Mouse (Mus musculus): ENCODE measurements at regions not wholly inside any gene's neighbourhood (a gene's known extent, or its start where the extent isn't known, plus 50 kb on each side); places are given as distances from the start of the nearest gene placed in this dataset.

DNA sequence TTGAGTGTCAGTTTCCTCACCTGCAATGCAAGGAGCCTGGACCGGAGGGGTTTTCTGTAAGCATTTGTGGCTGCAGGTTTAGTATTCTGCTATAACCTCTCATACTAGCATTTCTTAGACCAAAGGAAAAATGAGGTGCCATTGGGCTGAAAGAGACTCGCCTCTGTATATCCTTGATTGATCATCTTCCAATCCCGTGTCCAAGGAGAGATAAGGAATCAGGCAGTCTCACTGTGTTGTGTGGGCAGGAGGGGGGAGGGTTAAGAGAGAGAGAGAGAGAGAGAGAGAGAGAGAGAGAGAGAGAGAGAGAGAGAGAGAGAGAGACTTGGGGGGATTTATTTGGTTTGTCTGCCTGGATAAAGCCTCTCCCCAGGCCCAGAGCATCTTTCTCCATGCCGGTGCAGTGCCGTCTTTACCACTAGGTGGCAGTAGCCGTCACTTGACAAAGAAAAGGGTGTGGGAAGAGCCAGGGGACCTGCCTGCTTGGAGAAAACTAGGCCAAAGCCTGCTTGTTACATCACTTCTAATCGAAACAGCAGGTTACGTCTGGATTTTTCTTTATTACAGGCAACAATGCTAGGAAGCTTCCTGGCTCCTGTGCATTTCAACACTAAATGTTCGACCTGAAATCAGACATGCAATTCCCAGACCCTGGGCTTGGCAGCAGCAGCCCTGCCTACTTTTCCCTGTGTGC is 56.1 kb upstream of the Ces5a start:
- Histone ChIP-seq H3K9ac (replicated peaks) (no peak overlapping the region), H3K4me3 (replicated peaks) (no peak overlapping the region), H3K4me1 (replicated peaks) (no peaks in the 10 kb centered on the region), H3K27ac (no peak overlapping the region), H3K27me3 (no peaks in the 10 kb centered on the region), H3K4me2 (no peak overlapping the region), H3K36me3 (no peaks in the 10 kb centered on the region), H3K9me3 (no peaks in the 10 kb centered on the region)
- no peak for ATAC-seq (ENCODE audit: insufficient number of reproducible peaks, insufficient read depth, low FRiP score, low TSS enrichment, low read depth)
- 37% methylated on average over 9 of the region's 9 CpGs for WGBS

DNA sequence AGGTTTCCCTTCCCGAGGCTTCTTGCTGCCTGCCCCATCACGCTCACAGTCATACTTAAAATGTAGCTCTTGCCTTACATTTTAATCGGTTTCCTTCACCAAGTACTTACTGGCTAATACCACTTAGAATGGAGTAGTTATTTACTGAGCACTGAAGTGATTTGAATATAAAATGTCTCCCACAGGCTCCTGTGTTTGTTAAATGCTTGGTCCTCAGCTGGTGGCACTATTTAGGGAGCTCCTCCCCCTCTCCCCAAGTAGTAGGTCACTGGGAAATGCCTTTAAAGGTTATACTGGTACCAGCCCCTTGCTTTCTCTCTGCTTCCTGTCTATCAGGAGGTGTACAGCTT is 56.6 kb upstream of the Ces5a start:
- WGBS, result 36% methylated on average over 3 of the region's 3 CpGs
- H3K27ac ChIP-seq, result no peak overlapping the region
- no peak overlapping the region for H3K9ac ChIP-seq (replicated peaks)
- H3K36me3 ChIP-seq, result no peaks in the 10 kb centered on the region
- no peak overlapping the region for H3K4me2 ChIP-seq
- no peaks in the 10 kb centered on the region for H3K9me3 ChIP-seq
- no peak overlapping the region for H3K4me3 ChIP-seq (replicated peaks)
- H3K27me3 ChIP-seq, result no peaks in the 10 kb centered on the region
- no peaks in the 10 kb centered on the region for H3K4me1 ChIP-seq (replicated peaks)
- ATAC-seq (ENCODE audit: insufficient number of reproducible peaks, insufficient read depth, low FRiP score, low TSS enrichment, low read depth), result no peak

DNA sequence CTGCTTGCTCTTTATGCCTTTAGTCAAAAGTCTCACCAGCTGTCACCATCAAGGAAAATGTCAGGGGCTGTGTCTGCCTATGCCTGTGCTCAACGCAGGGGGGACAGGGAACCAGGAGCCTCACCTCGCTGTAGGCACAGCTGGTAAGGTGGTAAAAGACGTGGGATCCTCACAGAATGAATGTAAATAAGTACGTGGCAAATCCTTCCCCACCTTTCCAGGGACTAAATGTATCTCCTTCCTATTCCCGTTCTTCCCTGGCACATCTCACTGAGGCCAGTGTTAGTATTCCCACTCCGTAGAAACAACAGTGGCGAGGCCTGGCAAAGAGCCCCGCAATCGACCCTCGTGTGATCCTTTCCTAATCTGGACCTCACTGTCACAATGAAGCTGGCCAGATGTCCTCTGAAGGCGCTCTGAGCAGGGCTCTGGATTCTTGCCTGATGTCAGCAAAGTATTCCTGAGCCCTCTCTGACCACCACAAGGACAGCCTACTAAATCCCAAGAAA is 63.0 kb upstream of the Ces5a start:
- Histone ChIP-seq H3K27me3 (peaks cover 7% of the 10 kb centered on the region; the same call in 1 of the 2 replicates), H3K36me3 (no peaks in the 10 kb centered on the region), H3K4me2 (no peak overlapping the region), H3K4me1 (replicated peaks) (no peaks in the 10 kb centered on the region), H3K4me3 (replicated peaks) (no peak overlapping the region), H3K9me3 (no peaks in the 10 kb centered on the region), H3K27ac (no peak overlapping the region), H3K9ac (replicated peaks) (no peak overlapping the region)
- 22% methylated on average over 11 of the region's 11 CpGs for WGBS
- no peak for ATAC-seq (ENCODE audit: insufficient number of reproducible peaks, insufficient read depth, low FRiP score, low TSS enrichment, low read depth)

DNA sequence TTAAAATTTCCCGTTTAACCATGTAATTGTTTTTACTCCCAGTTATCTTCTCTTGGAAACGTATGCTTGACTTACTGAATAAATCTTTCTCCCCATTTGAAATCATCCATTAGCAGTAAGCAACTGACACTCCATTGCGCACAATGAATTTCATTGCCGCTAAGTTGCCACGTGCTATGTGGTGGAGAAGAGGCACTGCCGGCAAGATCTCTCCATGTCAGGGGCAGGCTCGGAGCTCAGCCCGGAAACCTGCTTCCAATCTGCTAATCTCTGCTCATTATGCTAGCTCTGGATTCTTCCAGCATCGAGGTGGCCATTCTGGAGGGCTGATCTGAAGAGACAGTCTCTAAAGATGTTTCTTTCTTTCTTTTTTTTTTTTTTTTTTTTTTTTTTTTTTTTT is 63.7 kb upstream of the Ces5a start:
- H3K9me3 ChIP-seq, result no peaks in the 10 kb centered on the region
- no peak overlapping the region for H3K27ac ChIP-seq
- ATAC-seq (ENCODE audit: insufficient number of reproducible peaks, insufficient read depth, low FRiP score, low TSS enrichment, low read depth), result no peak
- peaks cover 7% of the 10 kb centered on the region; the same call in 1 of the 2 replicates for H3K27me3 ChIP-seq
- no peak overlapping the region for H3K4me2 ChIP-seq
- no peak overlapping the region for H3K9ac ChIP-seq (replicated peaks)
- H3K4me1 ChIP-seq (replicated peaks), result no peaks in the 10 kb centered on the region
- 72% methylated on average over 9 of the region's 9 CpGs for WGBS
- no peaks in the 10 kb centered on the region for H3K36me3 ChIP-seq
- no peak overlapping the region for H3K4me3 ChIP-seq (replicated peaks)

DNA sequence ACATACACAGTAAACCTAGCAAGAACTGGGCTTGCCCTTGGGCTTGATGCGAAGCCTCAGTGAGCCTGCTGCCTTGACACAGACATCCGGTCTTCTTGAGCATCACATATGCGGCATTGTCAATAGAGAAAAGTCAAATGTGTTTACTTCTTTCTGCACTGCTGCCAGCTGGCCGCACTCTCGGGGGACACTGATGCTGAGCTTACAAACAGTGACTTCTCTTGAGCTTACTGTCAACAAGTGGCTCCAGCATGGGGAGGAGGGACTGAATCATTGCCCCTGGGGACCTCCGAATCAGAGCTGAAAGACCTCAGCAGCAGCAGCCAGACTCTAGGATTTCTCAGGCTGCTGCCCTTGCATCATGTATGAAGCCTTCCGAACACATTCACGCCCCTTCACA is 64.1 kb upstream of the Ces5a start:
- Histone ChIP-seq H3K9ac (replicated peaks) (no peak overlapping the region), H3K36me3 (no peaks in the 10 kb centered on the region), H3K4me3 (replicated peaks) (no peak overlapping the region), H3K9me3 (no peaks in the 10 kb centered on the region), H3K4me1 (replicated peaks) (no peaks in the 10 kb centered on the region), H3K4me2 (no peak overlapping the region), H3K27ac (no peak overlapping the region), H3K27me3 (peaks cover 7% of the 10 kb centered on the region; the same call in 1 of the 2 replicates)
- ATAC-seq (ENCODE audit: insufficient number of reproducible peaks, insufficient read depth, low FRiP score, low TSS enrichment, low read depth), result no peak
- 67% methylated on average over 8 of the region's 8 CpGs for WGBS

DNA sequence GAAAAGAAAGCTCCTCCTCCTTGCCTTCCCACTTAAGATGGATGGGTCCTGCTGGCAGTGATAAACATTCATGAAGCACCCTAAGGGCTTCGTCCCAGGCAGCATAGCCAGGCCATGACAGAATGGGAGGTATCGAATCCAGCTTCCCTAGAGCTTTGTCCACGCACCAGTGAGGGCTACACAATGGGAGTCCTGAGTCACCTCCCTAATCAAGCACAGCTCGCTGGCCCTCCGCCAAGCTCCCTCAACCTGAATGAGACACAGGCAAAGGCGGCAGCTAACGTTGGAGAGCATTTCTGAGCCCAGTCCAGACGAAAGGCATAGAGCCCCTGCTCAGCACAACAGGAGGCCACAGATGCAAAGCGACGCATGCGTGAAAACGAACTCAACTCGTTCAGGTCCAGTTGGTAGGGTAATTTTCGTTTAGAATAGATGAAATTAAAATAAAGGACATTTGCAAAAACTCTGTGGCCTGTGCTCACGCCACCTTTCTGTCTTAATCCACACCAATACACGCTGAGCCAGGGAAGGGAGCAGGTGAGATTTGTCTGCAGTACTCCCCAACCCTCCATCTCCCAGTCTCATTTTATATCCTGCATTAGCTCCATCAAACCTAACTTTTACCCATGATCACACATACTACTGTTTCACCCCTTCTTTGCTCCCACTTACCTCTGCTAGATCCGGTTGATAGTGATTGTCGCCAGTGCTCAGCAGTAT is 91.3 kb upstream of the Ces5a start:
- Histone ChIP-seq H3K36me3 (no peaks in the 10 kb centered on the region), H3K4me2 (peak overlapping the region; percentile 40), H3K9me3 (no peaks in the 10 kb centered on the region), H3K27me3 (no peaks in the 10 kb centered on the region), H3K4me3 (replicated peaks) (no peak overlapping the region), H3K27ac (0 out of 2 replicates have a peak overlapping the region, but pooled peaks have one; percentile 12), H3K9ac (replicated peaks) (peak overlapping the region; percentile 40; the same call in 1 of the 2 replicates), H3K4me1 (replicated peaks) (peaks cover 6% of the 10 kb centered on the region)
- WGBS, result 33% methylated on average over 18 of the region's 18 CpGs
- ATAC-seq (ENCODE audit: insufficient number of reproducible peaks, insufficient read depth, low FRiP score, low TSS enrichment, low read depth), result peak; percentile 47; the same call in 1 of the 2 replicates

DNA sequence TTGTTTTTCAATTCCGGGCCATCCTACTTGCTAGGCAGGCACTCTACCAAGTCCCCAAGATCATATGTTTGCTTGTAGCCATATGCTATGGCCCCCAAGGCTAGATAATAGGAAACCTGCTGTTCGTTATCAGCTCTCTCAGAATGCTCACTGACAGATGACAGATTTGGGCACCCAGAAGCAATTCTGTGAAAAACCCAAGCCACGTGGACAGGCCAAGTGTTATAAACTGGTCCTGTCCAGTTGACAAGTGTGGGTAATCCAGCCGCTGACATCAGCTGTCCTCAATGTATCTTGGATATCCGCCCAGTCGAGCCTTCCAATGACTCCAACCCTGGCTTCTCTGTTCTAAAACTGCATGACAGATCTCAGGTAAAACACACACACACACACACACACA is 92.0 kb upstream of the Ces5a start:
- no peak for ATAC-seq (ENCODE audit: insufficient number of reproducible peaks, insufficient read depth, low FRiP score, low TSS enrichment, low read depth)
- H3K27ac ChIP-seq, result no peak overlapping the region
- peaks cover 6% of the 10 kb centered on the region for H3K4me1 ChIP-seq (replicated peaks)
- H3K4me3 ChIP-seq (replicated peaks), result no peak overlapping the region
- H3K9ac ChIP-seq (replicated peaks), result no peak overlapping the region
- no peaks in the 10 kb centered on the region for H3K27me3 ChIP-seq
- H3K36me3 ChIP-seq, result no peaks in the 10 kb centered on the region
- WGBS, result 71% methylated on average over 6 of the region's 6 CpGs
- no peak overlapping the region for H3K4me2 ChIP-seq
- H3K9me3 ChIP-seq, result no peaks in the 10 kb centered on the region

DNA sequence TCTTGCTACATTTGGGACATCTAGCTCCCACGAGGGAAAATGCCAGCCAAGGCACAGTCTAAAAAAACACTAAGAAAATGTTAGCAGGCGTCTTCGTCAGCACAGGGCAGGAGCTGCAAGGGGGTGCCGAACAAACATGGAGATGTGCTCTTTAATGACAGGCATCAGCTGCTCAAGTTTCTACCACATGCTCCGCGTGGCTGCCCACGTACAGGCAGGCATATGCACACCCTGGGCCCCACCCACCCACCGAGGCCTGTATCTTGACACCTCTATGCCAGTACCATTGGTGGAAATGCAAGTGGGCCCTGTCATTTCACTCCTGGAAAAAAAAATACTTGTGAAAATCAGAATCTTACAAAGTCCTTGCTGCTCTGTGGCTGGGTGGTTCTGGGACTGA is 97.3 kb upstream of the Ces5a start:
- H3K9ac ChIP-seq (replicated peaks), result no peak overlapping the region
- H3K27me3 ChIP-seq, result no peaks in the 10 kb centered on the region
- no peak overlapping the region for H3K4me2 ChIP-seq
- 72% methylated on average over 8 of the region's 8 CpGs for WGBS
- H3K4me3 ChIP-seq (replicated peaks), result no peak overlapping the region
- no peaks in the 10 kb centered on the region for H3K36me3 ChIP-seq
- no peak overlapping the region for H3K27ac ChIP-seq
- H3K4me1 ChIP-seq (replicated peaks), result no peaks in the 10 kb centered on the region
- no peak for ATAC-seq (ENCODE audit: insufficient number of reproducible peaks, insufficient read depth, low FRiP score, low TSS enrichment, low read depth)
- H3K9me3 ChIP-seq, result no peaks in the 10 kb centered on the region

DNA sequence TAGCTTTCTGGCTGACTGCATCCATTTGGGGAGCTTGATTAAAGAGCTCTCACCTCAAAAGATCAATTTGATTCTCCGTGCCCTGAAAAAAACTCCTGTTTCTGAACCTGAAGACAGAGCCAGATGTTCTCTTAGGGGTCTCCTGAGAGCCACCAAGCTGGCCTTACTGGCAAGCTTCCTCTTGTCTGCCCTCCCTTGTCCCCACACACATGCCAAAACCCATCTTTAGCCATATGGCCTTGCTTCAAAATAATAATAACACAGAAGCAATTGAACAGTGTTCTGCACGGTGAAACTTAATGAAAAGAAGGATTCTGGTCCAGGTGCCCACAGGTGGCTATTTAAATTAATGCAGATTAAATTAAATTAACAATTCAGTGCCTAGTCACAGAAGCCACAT is 107.1 kb upstream of the Ces5a start:
- Histone ChIP-seq H3K4me2 (no peak overlapping the region), H3K4me3 (replicated peaks) (no peak overlapping the region), H3K9me3 (no peaks in the 10 kb centered on the region), H3K27me3 (no peaks in the 10 kb centered on the region), H3K9ac (replicated peaks) (no peak overlapping the region), H3K36me3 (no peaks in the 10 kb centered on the region), H3K27ac (no peak overlapping the region), H3K4me1 (replicated peaks) (no peaks in the 10 kb centered on the region)
- 51% methylated on average over 2 of the region's 2 CpGs for WGBS
- ATAC-seq (ENCODE audit: insufficient number of reproducible peaks, insufficient read depth, low FRiP score, low TSS enrichment, low read depth), result no peak

DNA sequence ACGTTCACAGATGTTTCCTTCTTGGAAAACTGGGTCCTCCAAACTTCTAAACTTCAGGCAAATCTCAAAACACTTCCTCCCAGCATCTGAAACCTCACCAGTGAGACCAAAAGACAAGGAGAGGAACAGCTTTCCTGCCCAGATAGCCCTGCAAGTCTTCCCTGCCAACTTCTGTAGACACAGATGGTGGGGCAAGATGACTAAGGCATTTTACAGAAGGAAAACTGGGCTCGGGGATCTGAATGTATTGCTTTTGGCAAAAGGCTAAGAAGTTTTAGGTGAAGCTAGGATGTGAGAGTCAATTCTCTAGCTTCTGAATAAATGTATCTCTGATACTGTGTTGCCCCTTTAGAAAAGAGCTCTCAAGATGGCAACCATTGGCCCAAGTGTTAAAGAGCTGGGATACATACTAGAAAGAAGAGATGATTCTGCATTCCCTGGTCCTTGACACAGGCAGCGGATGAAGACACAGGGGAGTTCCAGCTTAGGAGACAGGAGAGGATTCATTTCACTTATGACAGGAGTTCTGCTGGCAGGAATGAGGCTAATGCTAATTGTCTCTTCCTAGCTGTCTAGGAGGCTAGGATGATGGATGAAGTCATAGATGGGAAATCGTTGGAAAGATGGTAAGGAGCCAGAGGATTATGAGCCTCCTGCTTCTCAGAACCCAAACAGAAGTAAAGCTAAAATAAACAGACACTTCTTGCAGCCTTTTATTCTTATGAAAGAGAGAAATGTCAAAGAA is 108.0 kb upstream of the Ces5a start:
- no peak overlapping the region for H3K9ac ChIP-seq (replicated peaks)
- ATAC-seq (ENCODE audit: insufficient number of reproducible peaks, insufficient read depth, low FRiP score, low TSS enrichment, low read depth), result no peak
- H3K4me2 ChIP-seq, result no peak overlapping the region
- 80% methylated on average over 4 of the region's 4 CpGs for WGBS
- no peaks in the 10 kb centered on the region for H3K27me3 ChIP-seq
- H3K36me3 ChIP-seq, result no peaks in the 10 kb centered on the region
- H3K9me3 ChIP-seq, result no peaks in the 10 kb centered on the region
- no peak overlapping the region for H3K27ac ChIP-seq
- H3K4me3 ChIP-seq (replicated peaks), result no peak overlapping the region
- no peaks in the 10 kb centered on the region for H3K4me1 ChIP-seq (replicated peaks)

DNA sequence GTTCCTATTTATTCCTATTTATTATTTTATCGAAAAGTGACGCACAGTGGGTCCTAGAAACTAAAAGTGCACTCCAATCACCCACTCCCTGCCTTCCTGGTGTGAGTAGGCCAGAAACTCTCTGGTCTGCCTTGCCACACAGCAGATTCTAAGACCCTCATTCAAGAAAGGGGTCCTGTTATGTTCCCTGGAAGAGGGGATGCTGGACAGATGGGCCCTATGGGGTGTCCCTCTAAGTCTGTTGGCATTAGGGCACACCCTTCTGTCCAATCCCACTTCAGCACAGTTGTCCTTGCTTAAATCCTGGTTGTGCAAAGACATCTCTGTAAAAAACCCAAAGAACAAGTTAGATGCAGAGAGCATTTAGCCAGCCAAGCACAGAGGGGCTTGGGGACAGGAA is 117.8 kb upstream of the Ces5a start:
- no peaks in the 10 kb centered on the region for H3K36me3 ChIP-seq
- 0 out of 2 replicates have a peak, but pooled peaks cover 7% of the 10 kb centered on the region for H3K9me3 ChIP-seq
- H3K27ac ChIP-seq, result no peak overlapping the region
- no peak overlapping the region for H3K9ac ChIP-seq (replicated peaks)
- ATAC-seq (ENCODE audit: insufficient number of reproducible peaks, insufficient read depth, low FRiP score, low TSS enrichment, low read depth), result no peak
- WGBS, result 91% methylated on average over 2 of the region's 2 CpGs
- no peaks in the 10 kb centered on the region for H3K4me1 ChIP-seq (replicated peaks)
- H3K27me3 ChIP-seq, result no peaks in the 10 kb centered on the region
- H3K4me3 ChIP-seq (replicated peaks), result no peak overlapping the region
- no peak overlapping the region for H3K4me2 ChIP-seq

Measured in limb, embryonic 12.5 days (tissue).